Mouse (Mus musculus) heart, postnatal 36 days (tissue): ENCODE results near the gene Kmt2d. TPM values are rescaled to one million over a fixed set of nuclear protein-coding genes. Genes with fewer than 3 reads are reported as not detected.
"Not testable (repeated sequence)": the region's sequence is repeated elsewhere in the genome, so short reads cannot be mapped to it uniquely, and the experiment has no call there.

Experiments
- DNase-seq, 2 experiments: peaks; one replicate each; pipeline ENCODE4 v3.0.0; 2021 to 2022
- intact Hi-C: fragments of 180-260 bp; cut with DNase I; formaldehyde crosslinking; loops from one replicate; pipeline ENCODE4 v1.15.1; 2025
- total RNA-seq, 2 experiments: library from RNA; stranded (reverse); gene quantifications; 2 replicates each; pipeline ENCODE4 v1.2.3; 2021

The Kmt2d gene
- 10 to 100 TPM; 56.9 to 60.3 TPM for total RNA-seq

- DNase-seq = peak in 1 of 2 experiments; percentile 52
- intact Hi-C loops = no loop called here
Observed at GRCm38 (mm10) chr15:98871070-98871915, at the start of gene Kmt2d. Gene Kmt2d (minus strand): TSS chr15:98871204.

DNA sequence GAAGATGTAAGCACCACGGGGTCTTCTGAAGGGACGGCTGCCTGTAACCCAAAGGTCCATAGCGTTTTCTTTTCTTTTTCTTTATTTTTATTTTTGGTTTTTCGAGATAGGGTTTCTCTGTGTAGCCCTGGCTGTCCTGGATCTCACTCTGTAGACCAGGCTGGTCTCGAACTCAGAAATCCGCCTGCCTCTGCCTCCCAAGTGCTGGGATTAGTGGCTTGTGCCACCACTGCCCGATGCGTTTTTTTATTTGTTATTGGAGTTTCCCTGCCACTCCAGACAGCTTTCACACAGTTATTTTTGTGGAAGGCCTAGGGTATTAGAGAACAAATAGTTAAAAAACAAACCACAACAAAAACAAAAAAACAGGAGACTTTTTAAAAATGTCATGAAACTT, 47.5 kb upstream of the Kmt2d start:
- intact Hi-C loops, DNase-seq: not testable (repeated sequence)

GRCm38 (mm10) chr15:98917538-98918498, 46.8 kb upstream of the Kmt2d start, which contains the start of gene Lmbr1l:
Gene Lmbr1l (minus strand): TSS chr15:98918231.
- DNase-seq = peak; percentile 99
- intact Hi-C loops = loop anchor here (2.0 kb wide), 1 partner anchor 17 kb away; the partner anchor contains the start of gene Tuba1b

GRCm38 (mm10) chr15:98917091-98917490, 46.1 kb upstream of the Kmt2d start:
- no peak for DNase-seq
- intact Hi-C loops = loop anchor here (2.0 kb wide), 1 partner anchor 18 kb away; the partner anchor contains the start of gene Tuba1b

- no peak for DNase-seq
- intact Hi-C loops = loop anchor here (2.0 kb wide), 1 partner anchor 19 kb away; the partner anchor contains the start of gene Tuba1b
Observed at GRCm38 (mm10) chr15:98916016-98916415, 45.0 kb upstream of the Kmt2d start.

- intact Hi-C loops = no loop called here
Observed at GRCm38 (mm10) chr15:98914903-98915302, 43.9 kb upstream of the Kmt2d start.

DNA sequence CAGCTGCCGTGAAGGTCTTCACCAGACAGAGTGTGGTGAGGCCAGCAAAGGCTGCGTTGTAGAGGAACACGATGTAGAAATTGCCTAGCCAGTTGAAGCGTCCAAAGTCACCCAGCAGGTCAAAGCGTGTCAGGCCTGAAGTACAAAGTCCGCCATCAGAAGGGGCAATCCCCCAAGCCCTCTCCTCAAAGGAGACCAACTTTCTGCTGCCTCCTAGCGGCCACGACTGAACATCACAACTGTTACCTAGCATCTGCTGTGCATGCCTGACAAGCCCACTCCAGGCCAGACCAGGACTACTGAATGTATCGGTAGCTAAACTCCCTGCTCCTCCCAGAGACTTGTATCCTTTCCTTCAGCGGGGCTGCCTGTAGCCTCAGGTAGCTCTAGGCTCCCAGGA, 33.7 kb upstream of the Kmt2d start:
- DNase-seq = peak in 1 of 2 experiments; percentile 37
- intact Hi-C loops = no loop called here

More at GRCm38 (mm10) chr15:98914903-98915302, 43.9 kb upstream of the Kmt2d start:
- DNase-seq = no peak

- DNase-seq = no peak
- intact Hi-C loops = no loop called here
Observed at GRCm38 (mm10) chr15:98902600-98902999, 31.6 kb upstream of the Kmt2d start.

- intact Hi-C loops = no loop called here
- no peak for DNase-seq
Observed at GRCm38 (mm10) chr15:98901530-98901929, 30.5 kb upstream of the Kmt2d start.

GRCm38 (mm10) chr15:98897928-98898800, 27.2 kb upstream of the Kmt2d start, which contains the start of gene Dhh:
Gene Dhh (minus strand): TSS chr15:98898540.
- DNase-seq = no peak
- intact Hi-C loops = no loop called here

DNA sequence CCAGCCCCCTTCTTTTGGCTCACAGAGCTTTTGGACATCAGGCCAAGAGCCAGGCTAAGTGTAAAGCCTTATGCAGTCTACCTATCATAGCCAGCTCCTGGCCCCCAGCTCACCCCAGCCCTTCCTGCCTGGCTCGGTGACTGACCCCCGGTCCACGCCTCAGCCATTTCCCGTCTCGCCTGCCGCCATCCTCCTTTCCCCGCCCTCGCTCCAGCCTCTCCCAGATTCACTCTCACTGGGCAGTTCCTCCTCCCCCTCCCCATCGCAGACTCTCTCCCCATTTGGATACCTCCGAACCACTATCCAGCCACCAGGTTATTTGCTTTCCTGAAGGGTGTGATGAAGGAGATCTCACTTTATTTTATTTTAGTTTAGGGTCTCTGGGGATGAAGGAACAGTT, 26.5 kb upstream of the Kmt2d start:
- peak; percentile 30 to 38 for DNase-seq
- intact Hi-C loops = no loop called here

- DNase-seq = peak; percentile 38 to 45
- intact Hi-C loops = no loop called here
Observed at GRCm38 (mm10) chr15:98895635-98896589, 24.9 kb upstream of the Kmt2d start.

GRCm38 (mm10) chr15:98894746-98895634, 24.0 kb upstream of the Kmt2d start:
- intact Hi-C loops = no loop called here
- no peak for DNase-seq

- intact Hi-C loops = no loop called here
- peak; percentile 47 to 51 for DNase-seq
Observed at GRCm38 (mm10) chr15:98893940-98894745, 23.1 kb upstream of the Kmt2d start, which contains the start of gene Rhebl1. Gene Rhebl1 (minus strand): TSS chr15:98894540.

- intact Hi-C loops = no loop called here
- no peak for DNase-seq
Observed at GRCm38 (mm10) chr15:98893036-98893435, 22.0 kb upstream of the Kmt2d start.

- peak; percentile 55 to 57 for DNase-seq
- intact Hi-C loops = loop anchor here (1.0 kb wide), 2 partner anchors 36 to 102 kb away; no protein-coding TSS in a partner anchor
Observed at GRCm38 (mm10) chr15:98891907-98892606, 21.1 kb upstream of the Kmt2d start.
